Mouse (Mus musculus) ES-Bruce4 (cell line): ENCODE measurements at regions not wholly inside any gene's neighbourhood (a gene's known extent, or its start where the extent isn't known, plus 50 kb on each side); places are given as distances from the start of the nearest gene placed in this dataset.

ENCODE experiments used
- CTCF ChIP-seq: IDR thresholded peaks from one replicate; pipeline ENCODE4 v1.8.1; 2011; ENCODE audit warnings: low read depth, low read length
- EP300 ChIP-seq: IDR thresholded peaks from 2 replicates; pipeline ENCODE4 v1.6.1; 2011; ENCODE audit warnings: low read depth, low read length; ENCODE audit not compliant: insufficient read depth

DNA sequence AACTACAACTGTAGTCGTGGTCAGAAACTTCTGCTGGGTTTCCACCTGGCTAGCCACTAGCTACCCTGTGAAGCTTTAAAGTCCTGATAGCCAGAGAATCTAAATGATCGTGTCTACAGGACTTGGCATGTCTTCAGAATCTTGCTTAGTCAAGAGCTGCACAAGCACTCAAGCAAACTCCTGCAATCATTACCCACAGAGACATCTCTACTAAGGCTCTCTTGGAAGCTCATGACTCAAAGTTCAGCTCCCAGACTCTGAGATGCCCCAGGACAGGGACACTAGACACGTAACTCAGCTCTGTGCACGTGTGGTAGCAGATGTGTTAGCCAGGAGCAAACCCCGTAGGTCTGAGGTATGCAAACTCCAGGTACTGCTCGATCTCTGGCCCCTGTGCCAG is 242.2 kb downstream of the Rybp start:
- TF ChIP-seq CTCF = no peak
- TF ChIP-seq EP300 = no peak
